Mouse (Mus musculus) Muller cell, postnatal 12 days (primary cell): ENCODE data around the gene Iqgap3.
A peak's percentile ranks its signal among the peaks of the same experiment; 100 is the strongest.

Source experiments
- DNase-seq: peaks from one replicate; pipeline ENCODE4 v3.0.0-alpha.2; 2015; ENCODE audit errors: inconsistent ontology term

The Iqgap3 gene

GRCm38 (mm10) chr3:88094126-88094525 is 12.4 kb downstream of the Iqgap3 start:
- no peak for DNase-seq

GRCm38 (mm10) chr3:88097666-88098065 is 15.9 kb downstream of the Iqgap3 start:
- DNase-seq = peak; percentile 49

DNA sequence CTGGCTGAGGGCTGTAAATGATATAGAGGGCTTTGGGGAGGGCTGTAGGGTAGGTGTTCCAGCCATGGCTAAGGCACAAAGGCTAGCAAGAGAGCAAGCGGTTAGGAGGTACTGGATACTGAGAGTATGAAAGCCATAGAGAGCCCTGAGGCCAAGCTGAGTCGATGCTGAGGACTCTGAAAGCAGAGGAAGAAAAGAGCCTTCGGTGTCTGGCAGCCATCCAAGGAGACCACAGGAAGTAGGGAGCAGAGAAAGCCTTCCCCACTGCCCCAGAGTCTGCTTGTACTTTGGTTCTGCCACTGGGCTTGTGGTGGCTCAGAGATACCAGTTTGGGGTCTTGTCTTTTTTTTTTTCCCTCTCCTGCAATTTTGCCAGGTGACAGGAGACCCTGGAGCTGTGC is 18.5 kb downstream of the Iqgap3 start:
- peak; percentile 63 for DNase-seq

GRCm38 (mm10) chr3:88101736-88102135 is 20.0 kb downstream of the Iqgap3 start:
- DNase-seq = no peak

DNA sequence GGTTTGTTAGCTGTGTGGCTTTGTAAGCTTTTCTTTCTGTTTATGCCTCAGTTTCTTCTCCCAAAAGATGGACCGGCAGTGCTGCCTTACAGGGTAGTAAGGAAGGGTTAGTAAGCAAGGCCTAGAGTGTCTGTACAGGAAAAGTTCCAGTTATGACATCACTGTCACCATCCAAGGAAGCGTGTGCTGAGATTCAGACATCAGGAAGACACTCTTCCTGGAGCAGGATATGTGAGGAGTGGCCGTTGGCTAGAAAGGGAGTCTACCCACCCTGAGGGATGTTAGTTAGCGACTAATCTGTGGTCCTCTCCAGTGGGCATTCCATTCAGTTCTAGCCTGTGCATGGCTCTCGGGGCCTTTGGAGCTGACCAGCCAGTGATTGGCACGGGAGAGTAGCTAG is 20.4 kb downstream of the Iqgap3 start:
- DNase-seq = no peak

DNA sequence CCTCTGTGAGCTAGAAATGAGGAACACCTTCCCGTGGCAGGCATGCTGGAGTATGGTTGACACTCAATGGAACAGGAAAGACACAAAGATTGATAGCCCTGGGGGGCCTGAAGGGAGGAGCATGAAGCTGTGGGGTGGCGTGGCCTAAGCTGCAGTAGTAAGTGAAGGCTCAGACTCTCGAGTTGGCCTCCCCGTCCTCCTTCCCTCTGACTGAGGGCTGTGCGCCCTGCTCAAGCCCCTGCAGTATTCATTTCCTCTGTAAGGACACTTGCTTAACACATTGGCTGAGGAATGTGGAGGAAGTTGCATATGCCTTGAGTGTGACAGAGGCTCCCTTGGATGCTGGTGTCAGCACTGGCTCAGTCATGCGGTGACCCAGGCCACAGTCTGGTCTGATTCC is 20.8 kb downstream of the Iqgap3 start:
- DNase-seq = no peak

DNA sequence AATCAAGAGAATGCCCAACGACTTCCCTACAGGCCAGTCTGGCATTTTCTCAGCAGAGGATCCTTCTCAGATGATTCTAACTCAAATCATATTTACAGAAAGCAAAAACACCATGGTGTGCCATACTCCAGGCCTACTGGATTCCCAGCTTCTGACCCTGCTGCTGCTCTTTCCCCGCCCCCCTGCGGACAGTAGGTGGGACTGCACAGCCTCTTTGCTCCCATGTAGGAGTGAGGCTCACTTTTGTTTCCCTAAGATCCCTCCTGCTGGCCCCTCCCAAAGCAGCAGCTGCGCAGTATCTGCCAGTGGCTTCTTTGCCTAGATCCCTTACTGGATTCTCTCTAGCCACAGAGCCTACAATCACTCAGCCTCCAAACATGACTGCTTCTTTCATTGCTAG is 24.4 kb downstream of the Iqgap3 start:
- no peak for DNase-seq

DNA sequence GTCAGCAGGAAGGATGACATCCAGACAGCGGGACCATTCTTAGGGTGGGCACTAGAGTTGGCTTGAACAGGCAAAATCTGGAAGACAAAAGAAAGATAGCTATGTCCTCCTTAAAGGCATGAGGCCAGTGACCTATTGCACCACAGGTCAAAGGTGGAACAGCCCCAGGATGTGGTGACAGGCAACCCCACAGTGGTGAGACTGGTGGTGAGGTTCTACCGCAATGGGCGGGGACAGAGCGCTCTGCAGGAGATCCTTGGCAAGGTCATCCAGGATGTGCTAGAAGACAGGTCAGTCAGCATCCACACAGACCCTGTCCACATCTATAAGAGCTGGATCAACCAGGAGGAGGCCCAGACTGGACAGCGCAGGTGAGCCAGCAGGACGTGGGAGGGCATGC is 27.4 kb downstream of the Iqgap3 start:
- DNase-seq = no peak

GRCm38 (mm10) chr3:88114396-88114795 is 32.6 kb downstream of the Iqgap3 start:
- DNase-seq = no peak

DNA sequence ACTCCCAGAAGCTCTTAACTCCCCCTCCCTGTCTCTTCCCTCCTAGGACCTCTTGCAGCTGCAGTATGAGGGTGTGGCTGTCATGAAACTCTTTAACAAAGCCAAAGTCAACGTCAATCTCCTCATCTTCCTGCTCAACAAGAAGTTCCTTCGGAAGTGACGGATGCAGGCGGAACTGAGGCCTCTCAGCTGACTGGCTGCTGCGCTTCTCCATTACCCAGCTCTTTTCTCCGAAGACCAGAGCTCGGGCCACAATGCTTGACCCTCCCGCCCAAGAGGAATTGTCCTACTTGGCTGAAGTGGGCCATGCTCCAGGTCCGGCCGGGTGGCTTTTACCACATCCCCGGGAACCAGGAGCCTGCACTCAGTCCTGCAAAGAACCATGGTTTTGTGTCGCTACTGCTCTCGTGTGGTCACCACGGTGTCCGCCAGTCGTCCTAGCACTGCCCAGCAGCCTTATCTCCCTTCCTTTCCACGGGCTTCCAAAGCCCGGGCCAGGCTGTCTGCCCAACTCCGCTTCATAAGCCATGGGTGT is 38.4 kb downstream of the Iqgap3 start:
- DNase-seq = no peak

DNA sequence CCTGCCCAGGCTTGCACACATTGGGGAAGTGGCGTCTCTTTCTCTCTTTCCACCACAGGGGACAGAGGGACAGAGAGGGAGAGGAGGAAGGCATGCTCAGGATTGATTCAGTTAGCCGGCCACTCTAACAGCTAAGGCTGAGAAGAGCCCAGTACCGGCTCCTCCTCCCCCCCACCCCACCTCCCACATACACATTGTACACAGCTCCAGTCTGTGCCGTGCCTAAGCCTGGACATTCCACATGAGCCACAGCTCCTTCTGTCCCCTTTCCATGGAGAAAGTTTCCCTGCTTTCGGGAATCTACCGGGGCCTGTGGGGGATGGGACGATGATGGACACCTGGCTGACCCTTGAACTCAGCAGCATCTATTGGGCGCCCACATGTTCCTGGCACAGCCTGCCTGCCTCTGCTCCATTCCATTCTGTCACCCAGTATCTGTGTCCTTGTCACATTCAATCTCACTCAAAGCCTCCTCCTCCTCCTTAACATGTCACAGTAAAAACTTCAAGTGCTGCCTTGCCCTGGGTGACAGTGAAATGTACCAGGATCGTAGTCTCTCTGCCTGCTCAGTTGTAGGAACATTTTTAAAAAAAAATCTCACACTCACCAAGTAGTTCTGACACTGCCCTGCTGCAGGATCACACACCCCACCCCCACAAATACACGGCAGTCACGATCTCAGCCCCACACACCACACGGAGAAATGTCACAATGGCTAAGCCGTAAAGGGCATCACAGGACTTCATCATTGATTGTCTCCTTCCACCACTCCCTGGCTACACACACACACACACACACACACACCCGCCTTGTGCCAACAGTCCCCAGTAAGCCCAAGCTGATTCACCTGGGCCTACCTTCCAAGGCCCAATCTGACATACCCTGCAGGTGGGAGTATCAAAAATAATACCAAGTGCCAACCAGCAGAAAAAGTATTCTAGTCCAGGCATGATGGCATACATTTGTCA is 39.7 kb downstream of the Iqgap3 start:
- DNase-seq = no peak

DNA sequence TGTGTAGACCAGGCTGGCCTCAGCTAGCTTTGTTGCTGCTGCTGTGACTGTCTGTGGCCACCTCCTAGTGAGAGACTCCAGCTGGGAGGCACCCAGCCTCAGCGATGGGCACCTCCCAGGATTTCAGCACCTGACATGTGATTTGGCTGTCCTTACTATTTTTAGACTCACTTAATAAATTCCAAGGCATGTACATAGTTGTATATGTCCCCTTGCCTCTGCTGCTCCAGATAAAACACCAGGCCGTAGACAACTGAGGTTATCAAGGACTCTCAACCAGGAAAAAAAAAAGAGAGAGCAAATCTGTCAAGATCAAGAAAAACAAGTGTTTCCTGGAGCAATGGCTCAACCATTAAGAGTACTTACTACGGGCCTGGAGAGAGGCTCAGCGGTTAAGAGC is 43.4 kb downstream of the Iqgap3 start:
- no peak for DNase-seq

GRCm38 (mm10) chr3:88126181-88126580 is 44.4 kb downstream of the Iqgap3 start:
- DNase-seq = no peak

DNA sequence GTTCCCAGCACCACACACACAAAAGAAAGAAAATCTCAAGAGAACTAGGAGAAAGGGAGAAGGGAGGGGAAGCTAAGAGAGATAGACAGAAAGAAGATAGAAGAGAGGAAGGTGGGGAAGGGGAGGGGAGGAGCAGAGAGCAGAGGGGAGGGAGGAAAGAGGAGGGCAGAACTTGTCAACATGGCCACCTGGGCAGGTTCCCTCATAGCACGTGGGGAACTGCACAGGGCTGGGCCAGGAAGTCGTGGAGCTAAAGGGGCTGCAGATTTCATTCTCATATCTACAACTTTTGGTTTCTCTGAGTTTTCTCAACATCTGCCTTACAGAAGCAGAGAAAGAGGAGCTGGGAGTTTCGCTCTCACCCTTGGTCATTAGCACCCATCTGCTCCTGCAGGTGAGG is 45.9 kb downstream of the Iqgap3 start:
- DNase-seq = no peak

- no peak for DNase-seq
Observed at GRCm38 (mm10) chr3:88128056-88128455, 46.3 kb downstream of the Iqgap3 start.

GRCm38 (mm10) chr3:88129006-88129405 is 47.2 kb downstream of the Iqgap3 start:
- no peak for DNase-seq

DNA sequence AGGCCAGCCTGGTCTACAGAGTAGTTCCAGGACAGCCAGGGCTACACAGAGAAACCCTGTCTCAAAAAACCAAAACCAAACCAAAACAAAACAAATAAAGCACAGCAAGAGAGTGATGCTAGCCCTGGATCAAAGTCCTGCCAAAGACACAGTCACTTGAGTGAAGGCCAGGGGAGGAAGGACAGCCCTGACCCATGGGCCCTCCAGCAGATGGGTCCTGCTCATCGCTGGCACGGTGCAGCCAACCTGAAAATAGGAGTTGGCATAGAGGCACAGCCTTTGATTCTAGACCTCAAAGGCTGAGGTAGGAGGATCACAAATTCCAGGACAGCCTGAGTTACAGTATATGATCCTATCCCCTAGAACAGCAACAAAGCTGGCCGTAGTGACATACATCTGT is 49.3 kb downstream of the Iqgap3 start:
- DNase-seq = no peak

DNA sequence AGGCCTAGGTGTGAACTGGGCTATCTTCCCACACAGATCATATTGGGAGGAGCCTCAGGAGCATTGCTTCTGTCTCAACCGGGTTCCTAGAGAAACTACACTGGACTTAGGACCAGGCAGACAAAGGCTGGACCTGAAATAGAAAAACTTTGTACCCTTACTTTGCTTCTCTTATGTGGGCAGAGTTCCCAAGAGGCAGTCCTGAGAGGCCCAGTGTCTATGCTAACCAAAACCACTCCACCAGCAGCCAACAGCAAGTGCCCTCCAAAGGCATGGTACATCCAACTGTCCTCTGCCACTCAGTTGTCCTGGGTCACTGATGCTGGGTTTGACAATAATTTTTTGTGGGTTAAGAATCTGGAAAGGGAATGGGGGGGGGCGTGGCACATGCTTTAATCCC is 50.7 kb downstream of the Iqgap3 start:
- no peak for DNase-seq

DNA sequence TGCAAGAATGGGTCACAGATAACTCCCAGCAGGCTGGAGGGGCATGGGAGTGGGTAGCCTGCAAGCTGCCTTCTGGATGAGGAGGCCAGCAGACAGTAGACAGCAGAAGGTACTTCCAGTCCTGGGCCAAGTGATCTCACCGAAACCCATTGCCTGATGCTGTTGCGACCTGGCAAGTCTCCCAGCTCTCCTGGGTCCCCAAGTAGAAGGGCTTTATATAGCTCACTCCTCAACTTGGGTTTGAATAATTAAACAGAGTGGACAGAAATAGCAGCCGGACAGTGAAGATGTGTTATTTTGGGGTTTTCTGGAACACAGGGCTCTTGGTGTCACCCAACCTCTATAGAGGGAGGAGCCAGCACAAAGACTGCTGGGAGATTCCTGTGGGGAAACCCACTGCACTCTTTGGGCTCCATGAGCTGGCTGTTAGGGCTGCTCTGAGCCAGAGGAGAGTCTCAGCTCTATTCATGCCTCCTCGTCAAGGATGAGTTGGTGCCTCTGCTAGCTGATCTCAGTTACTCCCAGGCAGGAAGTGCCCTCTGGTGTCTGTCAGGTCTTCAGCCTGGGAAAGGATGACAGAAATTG is 51.5 kb downstream of the Iqgap3 start:
- DNase-seq = peak; percentile 78

DNA sequence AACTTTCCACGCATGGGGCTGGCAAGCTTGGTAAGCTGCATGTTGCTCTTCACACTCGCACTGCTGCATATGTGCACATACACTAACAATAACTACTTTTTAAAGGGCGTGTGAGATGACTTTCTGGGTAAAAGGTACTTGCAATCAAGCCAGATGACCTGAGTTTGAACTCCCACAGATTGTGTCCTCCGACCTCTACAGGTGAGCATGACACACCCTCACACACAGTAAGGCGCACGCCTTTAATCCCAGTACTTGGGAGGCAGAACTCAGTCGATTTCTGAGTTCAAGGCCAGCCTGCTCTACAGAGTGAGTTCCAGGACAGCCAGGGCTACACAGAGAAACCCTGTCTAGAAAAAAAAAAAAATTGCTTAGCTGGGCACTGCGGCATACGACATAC is 54.6 kb downstream of the Iqgap3 start:
- no peak for DNase-seq

DNA sequence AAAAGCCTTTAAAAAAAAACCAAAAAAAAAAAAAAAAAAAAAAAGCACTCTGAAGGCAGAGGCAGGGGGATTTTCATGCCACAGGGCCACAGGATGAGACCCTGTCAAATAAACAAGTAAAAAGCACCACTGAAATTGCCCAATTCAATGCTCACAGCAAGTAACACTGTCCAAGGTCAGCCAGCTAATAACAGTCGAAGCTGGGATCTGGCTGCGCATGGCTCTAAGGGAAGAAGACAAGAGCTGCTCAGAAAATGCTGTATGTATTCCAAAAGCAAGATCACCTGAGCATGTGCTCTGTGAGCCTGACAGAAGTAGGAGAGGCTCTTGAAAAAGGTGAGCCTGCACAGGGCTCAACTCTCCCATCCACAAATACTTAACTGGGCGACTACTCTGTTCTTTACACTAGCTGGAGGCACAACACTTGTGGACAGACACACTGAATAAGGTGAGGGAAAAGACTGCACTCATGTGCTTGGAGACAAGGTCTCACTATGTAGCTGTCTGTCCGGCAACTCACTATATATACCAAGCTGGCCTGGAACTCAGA is 55.2 kb downstream of the Iqgap3 start:
- DNase-seq = no peak

- DNase-seq = peak; percentile 66
Observed at GRCm38 (mm10) chr3:88137821-88138220, 56.0 kb downstream of the Iqgap3 start.
